Mouse (Mus musculus): ENCODE results near the gene Lyve1. TPM values are rescaled to one million over a fixed set of nuclear protein-coding genes. Genes with fewer than 3 reads are reported as not detected.

Lyve1 gene
- polyA plus RNA-seq, 1 experiment from 2014 or later = 2.8 TPM

- ATAC-seq (ENCODE audit: insufficient number of reproducible peaks, insufficient read depth, low FRiP score, low TSS enrichment, low read depth) = no peak
- H3K4me3 ChIP-seq = no peak overlapping the region
- no peak overlapping the region for H3K4me2 ChIP-seq
- no peak overlapping the region for H3K9ac ChIP-seq
- no peaks in the 10 kb centered on the region; the same call in 1 of the 2 replicates for H3K4me1 ChIP-seq
- H3K9me3 ChIP-seq = no peaks in the 10 kb centered on the region
- WGBS = 72% methylated on average over 7 of the region's 7 CpGs
- no peak overlapping the region for H3K27ac ChIP-seq
- H3K27me3 ChIP-seq = no peaks in the 10 kb centered on the region
- H3K36me3 ChIP-seq = no peaks in the 10 kb centered on the region
Observed at GRCm38 (mm10) chr7:110851541-110852203, 11.4 kb downstream of the Lyve1 start.

- no peak for ATAC-seq (ENCODE audit: insufficient number of reproducible peaks, insufficient read depth, low FRiP score, low TSS enrichment, low read depth)
- 89% methylated on average over 1 of the region's 1 CpGs for WGBS
- no peaks in the 10 kb centered on the region for H3K36me3 ChIP-seq
- no peak overlapping the region for H3K9ac ChIP-seq
- no peak overlapping the region for H3K4me3 ChIP-seq
- no peak overlapping the region for H3K27ac ChIP-seq
- no peaks in the 10 kb centered on the region for H3K27me3 ChIP-seq
- no peak overlapping the region for H3K4me2 ChIP-seq
- no peaks in the 10 kb centered on the region for H3K9me3 ChIP-seq
- peaks cover 4% of the 10 kb centered on the region for H3K4me1 ChIP-seq
Observed at GRCm38 (mm10) chr7:110848371-110848770, 14.7 kb downstream of the Lyve1 start.

DNA sequence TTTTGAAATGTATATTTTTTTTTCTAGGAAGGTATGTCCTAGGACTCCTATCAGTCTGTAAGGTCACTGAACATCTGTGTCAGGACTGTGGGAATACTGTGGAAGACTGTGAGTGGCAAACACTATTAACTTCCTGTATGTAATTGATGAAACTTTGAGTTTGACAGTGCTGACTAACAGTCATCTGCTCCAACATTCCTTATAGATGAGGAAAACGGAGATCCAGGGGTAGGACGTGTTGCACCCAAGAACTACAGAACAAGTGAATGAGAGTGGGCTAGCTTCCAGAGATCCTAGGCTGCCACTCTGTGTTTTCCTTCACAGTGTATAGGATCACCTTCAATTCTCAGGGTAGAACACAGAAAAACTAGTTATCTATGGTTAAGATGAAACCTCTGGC lies 15.7 kb downstream of the Lyve1 start:
- Histone ChIP-seq H3K27me3 (no peaks in the 10 kb centered on the region), H3K27ac (no peak overlapping the region), H3K36me3 (no peaks in the 10 kb centered on the region), H3K9ac (no peak overlapping the region), H3K4me1 (peaks cover 6% of the 10 kb centered on the region), H3K9me3 (no peaks in the 10 kb centered on the region), H3K4me3 (no peak overlapping the region), H3K4me2 (no peak overlapping the region)
- WGBS = 81% methylated on average over 2 of the region's 2 CpGs
- ATAC-seq (ENCODE audit: insufficient number of reproducible peaks, insufficient read depth, low FRiP score, low TSS enrichment, low read depth) = no peak

DNA sequence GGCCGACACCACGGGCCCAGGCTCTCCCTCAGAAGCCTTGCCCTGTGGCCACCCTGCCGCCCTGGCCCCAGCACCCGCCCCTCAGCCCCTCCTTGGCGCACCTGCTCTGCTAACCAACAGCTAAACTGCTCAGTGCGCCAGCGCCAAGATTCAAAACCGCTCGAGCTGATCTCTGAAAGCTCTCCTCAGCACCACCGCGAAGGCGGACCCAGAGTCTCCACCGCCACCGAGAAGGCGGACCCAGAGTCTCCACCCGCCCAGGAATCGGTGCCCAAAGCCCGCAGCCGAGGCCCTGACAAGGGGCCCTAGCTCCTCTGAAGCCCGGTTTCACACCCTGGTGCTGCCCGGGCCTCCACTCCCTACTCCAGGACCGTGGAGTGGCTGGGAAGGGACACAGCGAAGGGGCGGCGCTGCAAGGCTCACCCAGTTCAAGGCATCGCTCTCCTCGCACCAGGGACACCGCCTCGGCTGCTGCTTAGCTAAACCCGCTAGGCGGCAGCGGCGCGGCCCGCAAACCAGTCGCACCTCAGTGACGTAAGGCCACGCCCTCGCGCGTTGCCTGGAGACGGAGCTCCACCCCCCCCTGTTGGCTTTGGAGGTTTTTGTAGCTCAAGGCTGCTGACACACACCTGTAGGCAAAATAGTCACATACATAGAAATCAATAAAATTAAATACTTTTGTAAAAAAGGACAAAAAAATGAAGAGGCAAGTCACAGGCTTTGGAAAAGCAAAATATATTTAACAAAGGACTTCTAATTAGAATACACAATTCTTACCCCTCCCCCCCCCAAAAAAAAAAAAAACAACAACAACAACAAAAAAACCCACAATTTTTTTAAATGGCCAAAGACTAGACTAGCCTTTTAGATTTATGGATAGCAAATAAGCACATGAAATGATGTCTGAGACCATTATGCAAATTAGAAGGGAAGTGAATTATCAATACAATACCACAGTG lies 18.8 kb downstream of the Lyve1 start, which contains the start of gene Rnf141:
Gene Rnf141 (minus strand): TSS at position 542 of the 959 bp plus-strand sequence.
- Histone ChIP-seq H3K27ac (peak within 1 kb of the TSS; percentile 90), H3K4me1 (peaks cover 6% of the 10 kb centered on the region), H3K36me3 (no peaks in the 10 kb centered on the region), H3K4me2 (peak within 1 kb of the TSS; percentile 92), H3K4me3 (peak within 1 kb of the TSS; percentile 78), H3K9me3 (no peaks in the 10 kb centered on the region), H3K9ac (peak within 1 kb of the TSS; percentile 81), H3K27me3 (no peaks in the 10 kb centered on the region)
- peak; percentile 85 for ATAC-seq (ENCODE audit: insufficient number of reproducible peaks, insufficient read depth, low FRiP score, low TSS enrichment, low read depth)
- WGBS = under 1% methylated on average over 42 of the region's 42 CpGs

DNA sequence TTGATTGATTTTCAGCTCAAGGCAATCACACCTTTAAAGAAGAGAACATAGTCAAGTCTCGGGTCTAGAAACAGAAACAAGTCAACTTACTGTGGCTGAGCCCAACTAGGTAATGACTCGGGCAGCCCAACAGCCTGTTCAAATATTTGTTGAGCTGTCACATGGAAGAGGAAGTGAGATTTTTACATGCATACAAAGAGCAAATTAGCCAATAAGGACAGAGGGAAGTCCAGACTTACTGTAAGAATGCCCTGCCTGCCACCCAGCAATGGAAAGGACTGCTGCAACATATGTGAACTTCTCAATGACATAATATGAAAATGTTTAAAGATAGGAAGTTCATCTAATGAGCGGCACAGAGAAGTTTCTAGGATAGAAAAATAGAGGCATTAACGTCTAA lies 22.7 kb downstream of the Lyve1 start:
- H3K27ac ChIP-seq = no peak overlapping the region
- H3K4me2 ChIP-seq = no peak overlapping the region
- no peak overlapping the region for H3K9ac ChIP-seq
- WGBS = 85% methylated on average over 4 of the region's 4 CpGs
- no peaks in the 10 kb centered on the region for H3K27me3 ChIP-seq
- peaks cover 6% of the 10 kb centered on the region for H3K4me1 ChIP-seq
- H3K36me3 ChIP-seq = no peaks in the 10 kb centered on the region
- H3K9me3 ChIP-seq = no peaks in the 10 kb centered on the region
- no peak overlapping the region for H3K4me3 ChIP-seq
- ATAC-seq (ENCODE audit: insufficient number of reproducible peaks, insufficient read depth, low FRiP score, low TSS enrichment, low read depth) = no peak

DNA sequence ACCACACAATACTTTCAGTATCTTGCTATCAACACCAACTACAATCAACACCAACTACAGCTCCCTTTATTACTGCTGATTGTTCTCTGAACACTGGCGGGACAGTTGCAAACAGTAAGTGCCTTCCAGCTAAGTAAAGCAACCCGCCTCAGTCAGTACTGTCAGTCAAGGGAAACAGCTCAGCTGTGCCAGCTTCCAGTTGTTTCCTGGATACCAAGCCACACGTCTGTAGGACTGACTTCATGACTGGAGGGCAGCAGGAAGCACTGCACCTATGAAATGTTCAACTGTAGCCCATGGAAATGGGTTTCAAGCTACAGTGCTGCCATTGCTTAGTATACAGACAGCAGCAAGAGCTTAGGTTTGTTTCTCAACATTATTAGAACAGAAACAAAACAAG lies 28.5 kb downstream of the Lyve1 start:
- H3K36me3 ChIP-seq = peaks cover 11% of the 10 kb centered on the region
- no peak overlapping the region for H3K9ac ChIP-seq
- no peak overlapping the region for H3K4me3 ChIP-seq
- no peak overlapping the region for H3K27ac ChIP-seq
- no peak for ATAC-seq (ENCODE audit: insufficient number of reproducible peaks, insufficient read depth, low FRiP score, low TSS enrichment, low read depth)
- H3K4me2 ChIP-seq = no peak overlapping the region
- H3K4me1 ChIP-seq = no peaks in the 10 kb centered on the region
- no peaks in the 10 kb centered on the region for H3K27me3 ChIP-seq
- WGBS = 44% methylated on average over 3 of the region's 3 CpGs
- no peaks in the 10 kb centered on the region for H3K9me3 ChIP-seq

- Histone ChIP-seq H3K4me3 (no peak overlapping the region), H3K36me3 (peaks cover 11% of the 10 kb centered on the region), H3K27ac (no peak overlapping the region), H3K9me3 (no peaks in the 10 kb centered on the region), H3K9ac (no peak overlapping the region), H3K4me2 (no peak overlapping the region), H3K27me3 (no peaks in the 10 kb centered on the region), H3K4me1 (no peaks in the 10 kb centered on the region)
- WGBS = 96% methylated on average over 1 of the region's 1 CpGs
- no peak for ATAC-seq (ENCODE audit: insufficient number of reproducible peaks, insufficient read depth, low FRiP score, low TSS enrichment, low read depth)
Observed at GRCm38 (mm10) chr7:110834018-110834417, 29.0 kb downstream of the Lyve1 start.

GRCm38 (mm10) chr7:110833024-110833423 lies 30.0 kb downstream of the Lyve1 start:
- H3K4me1 ChIP-seq = no peaks in the 10 kb centered on the region
- no peak for ATAC-seq (ENCODE audit: insufficient number of reproducible peaks, insufficient read depth, low FRiP score, low TSS enrichment, low read depth)
- no peak overlapping the region for H3K4me2 ChIP-seq
- no peaks in the 10 kb centered on the region for H3K9me3 ChIP-seq
- 90% methylated on average over 1 of the region's 1 CpGs for WGBS
- H3K36me3 ChIP-seq = peaks cover 15% of the 10 kb centered on the region
- H3K9ac ChIP-seq = no peak overlapping the region
- H3K4me3 ChIP-seq = no peak overlapping the region
- no peak overlapping the region for H3K27ac ChIP-seq
- no peaks in the 10 kb centered on the region for H3K27me3 ChIP-seq

- WGBS = 85% methylated on average over 8 of the region's 8 CpGs
- peaks cover 27% of the 10 kb centered on the region; the same call in 1 of the 2 replicates for H3K36me3 ChIP-seq
- H3K9me3 ChIP-seq = no peaks in the 10 kb centered on the region
- peaks cover 28% of the 10 kb centered on the region for H3K4me1 ChIP-seq
- H3K27me3 ChIP-seq = no peaks in the 10 kb centered on the region
- no peak for ATAC-seq (ENCODE audit: insufficient number of reproducible peaks, insufficient read depth, low FRiP score, low TSS enrichment, low read depth)
- no peak overlapping the region for H3K4me2 ChIP-seq
- no peak overlapping the region for H3K27ac ChIP-seq
- no peak overlapping the region for H3K4me3 ChIP-seq
- no peak overlapping the region for H3K9ac ChIP-seq
Observed at GRCm38 (mm10) chr7:110823995-110824953, 38.8 kb downstream of the Lyve1 start.

- Histone ChIP-seq H3K9ac (no peak overlapping the region), H3K27me3 (no peaks in the 10 kb centered on the region), H3K4me2 (no peak overlapping the region), H3K27ac (no peak overlapping the region), H3K9me3 (no peaks in the 10 kb centered on the region), H3K4me1 (peaks cover 28% of the 10 kb centered on the region), H3K36me3 (peaks cover 27% of the 10 kb centered on the region; the same call in 1 of the 2 replicates), H3K4me3 (no peak overlapping the region)
- 73% methylated on average over 4 of the region's 4 CpGs for WGBS
- ATAC-seq (ENCODE audit: insufficient number of reproducible peaks, insufficient read depth, low FRiP score, low TSS enrichment, low read depth) = no peak
Observed at GRCm38 (mm10) chr7:110823593-110823992, 39.4 kb downstream of the Lyve1 start.

DNA sequence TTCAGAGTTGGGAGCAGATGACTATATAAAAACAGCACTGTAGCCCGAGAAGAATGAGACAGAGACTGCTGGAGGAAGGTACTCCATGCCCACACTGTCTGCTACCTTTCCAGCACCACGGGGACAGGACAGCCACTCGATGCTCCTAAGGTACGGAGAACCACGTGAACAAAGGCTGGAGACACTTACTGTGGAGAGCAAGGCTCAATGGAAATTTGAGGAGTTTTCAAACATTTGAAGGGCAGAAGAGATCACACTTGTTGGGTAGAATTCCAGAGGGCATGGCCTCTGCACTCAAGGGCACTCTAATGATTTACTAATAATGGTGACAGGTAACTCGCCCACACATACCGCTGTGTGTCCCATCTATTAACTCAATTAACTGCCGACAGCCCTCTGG lies 40.0 kb downstream of the Lyve1 start:
- H3K27me3 ChIP-seq = no peaks in the 10 kb centered on the region
- H3K9me3 ChIP-seq = no peaks in the 10 kb centered on the region
- no peak overlapping the region for H3K4me2 ChIP-seq
- peaks cover 28% of the 10 kb centered on the region for H3K4me1 ChIP-seq
- H3K27ac ChIP-seq = no peak overlapping the region
- H3K4me3 ChIP-seq = no peak overlapping the region
- H3K36me3 ChIP-seq = peaks cover 23% of the 10 kb centered on the region; the same call in 1 of the 2 replicates
- H3K9ac ChIP-seq = no peak overlapping the region
- no peak for ATAC-seq (ENCODE audit: insufficient number of reproducible peaks, insufficient read depth, low FRiP score, low TSS enrichment, low read depth)
- 79% methylated on average over 8 of the region's 8 CpGs for WGBS
